Mouse (Mus musculus) kidney, adult 8-10 months (tissue): ENCODE measurements at regions not wholly inside any gene's neighbourhood (a gene's known extent, or its start where the extent isn't known, plus 50 kb on each side); places are given as distances from the start of the nearest gene placed in this dataset.

Experiments used
- DNase-seq, 2 experiments: peaks; one replicate each; pipeline ENCODE4 v3.0.0; 2022

DNA sequence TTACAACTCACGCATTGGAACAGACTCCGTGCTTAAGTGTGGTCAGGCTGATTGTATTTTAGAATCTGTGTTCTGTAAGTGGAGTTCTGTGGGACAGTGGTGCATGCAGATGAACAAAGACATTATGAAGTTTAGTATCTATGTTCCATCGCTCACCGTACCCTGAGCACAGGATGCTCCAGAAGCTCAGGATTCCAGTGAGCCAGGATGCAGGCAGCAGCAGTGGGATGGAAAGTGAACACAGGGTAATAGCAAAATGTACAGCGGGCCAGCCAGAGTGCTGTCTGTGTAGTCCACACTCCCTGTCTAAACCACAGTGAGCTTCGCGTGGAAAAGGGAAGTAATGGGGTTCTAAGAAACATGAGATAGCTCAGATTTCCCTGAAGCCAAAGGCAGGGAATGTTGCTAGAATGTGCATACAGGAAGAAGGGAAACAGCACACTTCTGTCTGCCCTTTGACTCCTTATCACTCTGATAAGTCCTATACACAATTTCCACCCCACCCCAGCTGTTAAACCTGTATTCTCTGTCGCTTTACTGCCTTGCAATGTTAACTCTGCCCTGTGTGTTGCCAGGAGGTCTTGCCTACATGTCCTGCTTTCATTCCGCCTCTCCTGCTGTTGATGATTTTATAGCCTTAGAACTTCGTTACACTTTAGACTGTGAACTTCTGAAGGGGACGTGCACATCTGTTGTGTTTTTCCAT, 178.3 kb upstream of the Btg1 start:
- DNase-seq = no peak

DNA sequence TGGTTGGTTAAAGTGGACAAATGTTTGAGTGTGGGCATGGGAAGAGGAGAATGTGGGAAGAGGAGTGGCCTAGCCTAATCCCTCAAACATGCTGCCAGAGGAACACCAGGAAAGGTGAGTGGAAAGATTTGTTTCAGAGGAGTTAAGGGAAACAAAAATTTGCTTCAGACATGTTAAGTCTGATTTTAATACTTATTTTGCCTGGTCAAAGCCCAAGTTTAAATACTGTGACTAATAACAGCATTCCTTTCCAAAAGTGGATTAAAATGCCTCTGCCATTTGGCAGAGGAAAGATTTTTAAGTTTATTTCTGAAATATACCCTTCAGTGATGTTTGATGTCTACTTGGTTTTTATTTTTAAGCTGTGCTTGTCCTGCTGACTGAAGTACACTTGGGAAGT, 174.6 kb upstream of the Btg1 start:
- no peak for DNase-seq

GRCm38 (mm10) chr10:96450266-96450665, 166.5 kb upstream of the Btg1 start:
- DNase-seq = no peak

GRCm38 (mm10) chr10:96454857-96455256, 161.9 kb upstream of the Btg1 start:
- DNase-seq = no peak

DNA sequence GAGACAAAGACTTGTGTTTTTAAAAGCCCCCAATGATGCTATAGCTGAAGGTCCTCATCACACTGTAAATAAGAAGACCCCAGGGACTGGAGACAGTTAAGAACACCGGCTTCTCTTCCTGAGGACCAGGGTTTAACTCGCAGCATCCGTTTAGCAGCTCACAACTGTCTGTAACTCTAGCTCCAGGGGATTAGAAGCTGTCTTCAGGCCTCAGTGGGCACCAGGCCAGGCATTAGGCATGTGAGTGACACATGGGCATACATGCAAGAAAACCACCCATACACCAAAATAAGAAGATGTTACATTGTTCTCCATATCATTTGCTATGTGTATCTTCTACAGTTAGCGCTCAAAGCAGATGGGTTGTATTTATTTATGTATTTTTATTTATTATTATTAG, 158.3 kb upstream of the Btg1 start:
- DNase-seq = no peak

DNA sequence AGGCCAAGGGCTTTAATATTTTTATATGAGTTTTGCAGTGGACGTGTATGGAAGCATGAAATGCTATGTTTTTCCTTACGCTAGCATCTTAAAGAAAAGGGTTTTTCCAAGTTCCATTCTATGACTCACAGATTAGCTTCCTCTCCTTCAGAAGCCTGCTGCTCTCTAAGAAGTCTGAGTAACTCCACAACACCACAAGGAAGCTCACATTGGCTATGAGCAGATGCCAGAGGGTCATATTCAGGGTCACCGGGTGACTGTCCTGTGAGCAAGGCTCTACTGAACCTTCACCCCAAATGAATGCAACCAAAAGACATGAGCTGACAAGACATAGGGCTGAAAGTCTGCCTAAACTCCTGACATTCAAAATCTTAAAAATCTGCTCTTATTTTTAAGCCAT, 157.6 kb upstream of the Btg1 start:
- DNase-seq = no peak

DNA sequence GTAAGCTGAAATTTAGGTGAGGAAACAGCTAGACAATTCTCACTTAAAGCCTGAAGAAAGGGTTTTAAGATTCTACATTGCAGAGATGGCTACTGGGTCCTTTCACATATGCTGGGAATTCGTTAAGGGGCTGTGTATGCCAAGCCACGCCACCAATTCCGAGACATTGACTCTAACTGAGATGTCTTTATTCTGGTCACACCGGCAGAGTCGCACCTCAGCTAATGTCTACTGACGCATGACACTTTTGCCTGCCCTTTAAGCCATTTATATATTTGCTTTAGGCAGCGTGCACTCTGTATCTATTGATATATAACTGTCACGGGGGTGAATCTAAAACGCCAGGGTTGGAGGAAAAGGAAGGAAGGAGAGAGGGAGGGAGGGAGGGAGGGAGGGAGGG, 156.7 kb upstream of the Btg1 start:
- DNase-seq = no peak

DNA sequence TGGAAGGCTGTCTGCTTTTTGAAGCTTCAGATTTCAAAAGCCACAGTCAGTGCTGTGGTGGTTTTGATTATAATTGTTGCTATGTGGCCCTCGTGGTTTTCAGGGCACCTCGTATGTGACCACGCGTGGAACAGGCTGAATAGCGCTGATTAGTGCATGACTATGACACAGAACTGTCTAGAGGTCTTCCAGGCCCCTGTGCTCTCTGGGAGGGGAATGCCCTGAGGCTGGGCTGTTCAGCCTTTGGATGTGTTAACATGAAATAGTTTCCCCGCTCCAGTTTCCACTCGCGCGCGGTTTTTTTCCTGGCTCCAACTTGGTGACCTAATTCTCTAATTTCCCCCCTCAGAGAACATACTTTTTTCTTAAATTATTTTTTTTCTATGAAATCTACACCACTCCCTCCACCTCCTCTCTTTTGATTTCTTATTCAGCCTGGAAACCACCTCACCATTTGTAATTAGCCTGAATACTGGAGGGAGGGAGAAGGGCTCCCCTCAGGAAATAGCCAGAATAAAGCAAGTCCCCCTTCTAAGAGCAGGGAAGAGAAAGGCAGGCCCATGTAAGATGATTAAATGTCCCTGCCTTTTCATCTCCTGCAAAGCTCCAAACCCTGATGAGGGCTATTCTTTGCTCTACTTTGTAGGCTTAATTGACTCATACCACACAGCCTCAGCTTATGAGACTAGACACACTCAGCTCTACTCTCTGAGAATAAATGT, 156.0 kb upstream of the Btg1 start:
- DNase-seq = no peak

GRCm38 (mm10) chr10:96465967-96466366, 150.8 kb upstream of the Btg1 start:
- DNase-seq = no peak

DNA sequence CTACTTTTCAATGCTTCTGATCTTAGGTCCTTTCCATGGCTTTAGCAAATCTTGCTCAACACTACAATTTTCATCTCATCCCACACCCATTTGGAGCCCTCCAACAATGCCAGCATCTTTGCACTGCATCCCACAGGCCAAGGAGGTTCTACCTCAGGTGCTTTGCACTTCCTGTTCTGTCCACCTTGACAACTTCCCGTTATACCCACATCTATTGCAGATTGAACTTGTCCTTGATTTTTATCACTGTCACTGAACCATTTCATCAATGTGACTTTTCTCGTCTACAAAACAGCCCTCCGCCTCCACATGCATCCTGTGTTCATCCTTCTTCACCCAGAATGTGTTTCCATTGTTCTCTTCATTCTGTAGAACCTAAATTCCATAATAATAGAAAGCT, 150.0 kb upstream of the Btg1 start:
- no peak for DNase-seq

DNA sequence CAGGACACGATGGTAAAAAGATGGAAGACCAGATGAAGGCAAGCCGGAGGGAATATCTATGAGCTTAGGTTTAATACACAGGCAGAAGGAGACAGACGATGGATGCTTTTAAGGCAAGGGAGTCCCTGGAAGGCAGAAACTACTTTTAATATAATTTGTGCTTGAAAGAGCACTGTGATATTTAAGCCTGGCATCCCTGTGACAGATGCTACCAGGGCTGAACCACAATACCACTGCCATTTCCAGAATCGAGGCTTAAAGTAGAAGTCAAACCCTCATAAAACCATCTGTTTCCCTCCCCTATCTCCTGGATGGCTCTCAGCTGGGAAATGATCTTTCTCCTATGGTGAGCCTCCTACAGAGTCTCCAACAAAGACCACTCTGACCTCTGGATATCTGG, 149.1 kb upstream of the Btg1 start:
- no peak for DNase-seq

DNA sequence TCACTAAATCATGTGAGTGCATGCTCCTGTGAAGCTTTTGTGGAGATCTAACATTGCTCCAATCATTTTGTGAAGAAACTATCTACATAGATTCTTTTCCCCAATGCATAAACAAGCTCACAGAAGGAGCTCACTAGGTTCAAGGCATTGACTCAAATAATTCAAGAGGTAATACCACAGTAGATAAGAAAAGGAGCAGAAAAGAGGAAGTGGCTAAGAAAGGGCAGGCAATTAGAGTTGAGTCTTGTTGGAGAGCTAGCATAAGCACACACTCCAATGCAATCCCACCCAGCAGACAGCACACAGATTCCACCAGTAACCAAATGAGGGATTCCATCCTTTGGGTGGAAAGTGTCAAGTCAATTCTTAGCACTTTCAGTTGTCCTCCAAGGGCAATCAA, 145.3 kb upstream of the Btg1 start:
- DNase-seq = no peak

GRCm38 (mm10) chr10:96479350-96479749, 137.5 kb upstream of the Btg1 start:
- no peak for DNase-seq

DNA sequence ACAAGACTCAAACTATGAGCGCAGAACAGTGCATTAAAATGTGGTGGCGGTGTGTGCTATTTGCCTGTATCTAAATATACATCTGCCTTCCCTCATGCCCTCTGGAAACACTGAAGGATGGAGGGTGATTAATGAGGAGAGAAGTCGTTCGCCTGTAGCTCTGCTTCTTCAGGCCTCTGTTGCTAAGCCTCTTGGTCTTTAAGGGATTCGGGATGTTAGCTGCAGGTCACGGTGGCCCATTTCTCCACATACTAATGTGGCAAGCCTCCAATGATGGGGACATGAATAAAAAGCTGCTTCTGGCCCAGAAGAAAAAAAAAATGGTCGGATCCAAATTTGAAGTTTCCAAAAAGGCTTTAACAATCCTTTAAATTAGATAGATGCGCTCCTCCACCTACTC, 137.0 kb upstream of the Btg1 start:
- DNase-seq = no peak

- DNase-seq = no peak
These were observed 136.1 kb upstream of the Btg1 start for GRCm38 (mm10) chr10:96480453-96481324.

DNA sequence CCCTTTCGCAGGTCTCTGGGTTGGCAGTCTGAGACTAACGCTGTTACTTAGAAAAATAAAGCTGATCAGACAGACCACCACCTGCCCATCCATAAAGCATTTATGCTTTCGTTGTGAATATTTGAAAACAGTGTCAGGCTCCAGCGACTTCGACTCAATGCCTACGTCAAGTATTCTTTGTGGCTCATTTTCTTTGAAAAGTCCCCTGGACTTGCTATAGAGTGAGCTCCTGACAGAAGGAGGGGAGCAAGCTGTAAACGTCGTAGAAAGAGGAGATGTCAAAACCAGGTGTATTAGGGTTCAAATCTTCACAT, 135.5 kb upstream of the Btg1 start:
- no peak for DNase-seq

DNA sequence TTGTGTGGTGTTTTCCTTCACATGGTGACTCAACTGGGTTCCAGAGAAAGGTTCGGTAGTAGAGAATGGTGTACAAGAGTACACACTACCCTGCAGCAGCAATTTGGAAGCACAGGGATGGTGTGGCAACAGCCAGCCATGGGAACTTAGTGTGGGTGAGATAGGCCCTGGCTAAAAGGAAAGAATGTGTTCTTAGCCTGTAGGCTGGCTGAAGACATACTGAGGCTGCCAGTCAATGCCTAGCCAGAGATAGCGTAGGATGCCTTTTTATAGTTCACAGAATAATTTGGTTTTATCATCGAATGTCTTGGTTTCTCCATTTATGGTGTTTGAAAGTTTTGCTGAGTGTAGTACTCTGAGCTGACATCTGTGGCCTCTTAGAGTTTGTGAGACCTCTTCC, 130.1 kb upstream of the Btg1 start:
- no peak for DNase-seq

DNA sequence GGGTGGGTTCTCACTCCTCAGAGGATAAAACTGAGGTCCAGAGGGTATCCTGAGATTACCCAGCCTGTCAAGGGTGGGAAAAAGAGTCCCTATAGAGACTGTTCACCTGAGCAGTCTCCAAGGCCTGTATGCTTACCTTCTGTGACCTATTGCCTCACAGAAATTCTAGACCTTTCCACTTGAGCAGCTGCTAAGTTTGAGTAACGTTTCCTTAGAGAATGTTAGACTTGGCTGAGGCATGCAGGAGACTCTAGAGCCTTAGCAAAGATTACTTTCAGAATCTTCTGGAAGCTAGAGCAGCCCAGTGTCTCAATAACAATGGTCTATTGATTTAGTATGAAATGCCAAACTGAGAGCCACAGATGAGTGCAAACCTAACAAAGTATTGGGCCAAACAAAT, 123.1 kb upstream of the Btg1 start:
- DNase-seq = no peak

DNA sequence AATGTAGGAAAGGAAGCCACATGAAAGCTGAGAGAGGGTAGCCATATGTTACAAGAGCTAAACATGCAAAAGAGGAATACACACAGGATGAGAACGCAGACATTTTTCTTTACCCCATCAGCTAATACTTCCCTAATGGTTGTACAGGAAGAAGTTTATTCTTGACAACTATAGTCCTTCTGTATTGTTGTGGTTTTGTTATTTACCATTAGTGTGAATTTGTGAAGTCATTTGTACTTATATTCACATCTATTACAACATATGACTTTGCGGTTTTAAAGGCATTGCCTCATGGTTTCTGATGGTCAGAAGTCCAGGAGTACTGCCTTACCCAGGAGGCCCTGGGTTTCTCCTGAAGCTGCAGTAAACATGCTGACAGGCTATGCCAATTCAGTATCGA, 120.1 kb upstream of the Btg1 start:
- no peak for DNase-seq

DNA sequence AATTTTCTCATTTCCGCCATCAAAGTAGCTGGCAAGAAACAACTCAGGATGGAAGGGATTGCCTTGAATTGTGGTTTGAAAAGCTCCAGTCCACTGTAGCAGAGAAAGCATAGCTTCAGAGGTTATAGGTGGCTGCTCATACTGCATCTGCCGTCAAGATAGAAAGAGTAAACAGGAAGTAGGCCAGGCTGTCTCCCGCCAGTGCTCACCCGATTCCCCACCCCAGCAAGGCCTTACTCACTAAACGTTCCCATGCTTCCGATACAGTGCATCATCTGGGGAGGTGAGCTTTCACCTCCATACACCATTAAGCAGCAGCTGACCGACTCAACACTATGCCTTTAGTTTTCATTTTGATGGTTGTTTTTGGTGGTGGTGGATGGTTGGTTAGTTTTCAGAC, 119.3 kb upstream of the Btg1 start:
- DNase-seq = no peak

DNA sequence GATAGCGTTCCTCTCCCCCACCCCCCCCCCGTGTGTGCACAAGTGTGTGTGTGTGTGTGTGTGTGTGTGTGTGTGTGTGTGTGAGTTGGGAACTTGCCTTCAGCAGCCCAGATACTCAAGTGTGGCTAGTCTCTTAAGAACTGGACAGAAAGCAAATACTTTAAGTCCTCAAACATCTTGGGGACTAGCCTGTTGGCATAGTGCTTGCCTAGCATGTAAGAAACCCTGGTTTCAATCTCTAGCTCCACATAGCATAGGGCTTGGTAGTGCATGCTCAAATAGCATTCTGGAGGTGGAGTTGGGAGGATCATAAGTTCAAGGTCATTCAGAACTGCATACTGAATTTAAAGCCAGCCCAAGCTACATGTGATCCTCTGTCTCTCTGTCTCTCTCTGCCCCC, 117.5 kb upstream of the Btg1 start:
- no peak for DNase-seq

DNA sequence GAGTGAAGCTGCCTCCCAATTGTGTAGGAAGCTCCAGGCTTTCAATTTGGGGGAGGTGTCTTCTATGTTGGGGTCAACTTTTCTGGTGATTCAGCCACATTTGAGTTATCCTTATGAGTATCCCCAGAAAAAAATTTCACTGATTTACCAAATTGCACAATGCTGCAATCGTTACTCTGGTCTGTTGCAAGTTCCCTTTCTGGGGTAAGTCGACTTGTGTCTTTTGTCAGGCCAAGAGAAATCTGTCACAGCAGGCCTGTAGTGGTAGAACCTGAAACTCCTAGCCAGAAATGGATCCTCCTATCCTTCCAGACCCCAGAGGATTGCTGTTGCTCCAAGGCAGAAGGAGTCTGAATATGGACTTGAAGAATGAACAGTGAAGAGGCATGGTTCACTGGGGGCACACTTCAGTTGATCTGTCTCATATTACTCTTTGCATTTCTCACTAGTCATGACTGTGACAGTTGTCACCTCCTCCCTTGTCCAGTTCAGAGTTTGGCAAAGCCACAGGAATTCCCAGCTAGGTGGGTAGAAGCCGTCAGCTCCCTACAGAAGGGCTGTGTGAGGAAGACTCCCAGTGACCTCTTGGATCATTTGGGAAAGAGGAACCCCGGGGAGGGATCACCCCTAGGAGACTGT, 114.6 kb upstream of the Btg1 start:
- no peak for DNase-seq

DNA sequence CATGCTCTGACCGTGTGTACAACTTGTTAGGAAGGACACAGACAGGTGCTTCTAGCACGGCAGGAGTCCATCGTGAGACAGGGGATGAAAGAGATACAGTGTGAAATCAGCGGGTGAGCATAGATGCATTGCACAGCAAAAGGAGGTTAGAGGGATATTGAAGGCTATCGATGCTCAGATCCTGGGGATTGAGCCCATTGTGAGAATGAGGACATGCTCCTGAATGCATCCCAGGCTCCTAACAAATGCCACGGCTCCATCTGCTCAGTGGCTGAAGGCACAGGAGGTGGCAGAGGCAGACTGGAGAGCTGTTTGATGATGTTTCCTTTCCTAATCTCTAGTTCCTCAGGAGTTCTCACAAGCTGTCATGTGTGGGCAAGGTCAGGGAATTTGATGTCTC, 114.1 kb upstream of the Btg1 start:
- DNase-seq = no peak

DNA sequence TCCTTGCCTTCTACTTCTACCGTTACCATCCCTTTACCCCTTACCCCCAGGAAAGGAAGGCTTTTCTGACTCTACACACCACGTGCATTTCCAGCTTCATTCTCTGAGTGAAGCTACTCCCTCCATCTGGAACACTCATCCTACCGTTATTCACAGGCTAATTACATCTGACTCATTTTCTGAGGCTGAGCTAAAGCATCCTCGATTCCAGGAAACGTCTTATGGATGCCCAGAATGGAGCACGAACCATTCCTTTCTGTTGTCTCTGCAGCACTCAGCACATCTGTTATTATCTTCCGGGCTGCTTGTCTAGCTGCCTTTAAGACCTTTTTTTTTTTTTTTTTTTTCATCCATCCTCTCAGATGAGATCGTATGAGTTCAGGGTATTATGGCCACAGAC, 112.5 kb upstream of the Btg1 start:
- DNase-seq = no peak
